Mouse (Mus musculus) lung, postnatal 0 days (tissue): ENCODE results near the gene Jmjd8. TPM values are rescaled to one million over a fixed set of nuclear protein-coding genes. Genes with fewer than 3 reads are reported as not detected.
A peak's percentile ranks its signal among the peaks of the same experiment; 100 is the strongest.
"Not testable (repeated sequence)": the region's sequence is repeated elsewhere in the genome, so short reads cannot be mapped to it uniquely, and the experiment has no call there.

Source experiments
- ATAC-seq: fragments of 200-750 bp; cut with Nextera tagmentation; 2 replicates; pipeline ENCODE4 v1.8.0; 2017; ENCODE audit warnings: moderate library complexity
- DNase-seq: peaks from one replicate; pipeline ENCODE4 v3.0.0-alpha.2; 2016; ENCODE audit warnings: low spot score
- H3K27ac ChIP-seq: fragments of 300-500 bp; sonication (generic); 2 replicates; pipeline ENCODE4 v1.5.1; 2014; ENCODE audit warnings: antibody characterized with exemption, mild to moderate bottlenecking, low read length, mixed read lengths
- H3K27me3 ChIP-seq: fragments of 300-500 bp; sonication (generic); replicated peaks from 2 replicates; pipeline ENCODE4 v1.6.1; 2014; ENCODE audit warnings: low read length, mixed read lengths; ENCODE audit not compliant: insufficient read depth
- H3K36me3 ChIP-seq: fragments of 300-500 bp; sonication (generic); 2 replicates; pipeline ENCODE4 v1.6.1; 2014; ENCODE audit warnings: low read length, mixed read lengths; ENCODE audit not compliant: insufficient read depth
- H3K4me1 ChIP-seq: fragments of 300-500 bp; sonication (generic); 2 replicates; pipeline ENCODE4 v1.6.1; 2014; ENCODE audit warnings: antibody characterized with exemption, low read depth, low read length, mixed read lengths; ENCODE audit not compliant: insufficient read depth
- H3K4me2 ChIP-seq: fragments of 300-500 bp; sonication (generic); replicated peaks from 2 replicates; pipeline ENCODE4 v1.6.1; 2014; ENCODE audit warnings: low read depth, mild to moderate bottlenecking, low read length, moderate library complexity, mixed read lengths
- H3K4me3 ChIP-seq: fragments of 300-500 bp; sonication (generic); 2 replicates; pipeline ENCODE4 v1.5.1; 2014; ENCODE audit warnings: low read depth, low read length
- H3K9ac ChIP-seq: fragments of 300-500 bp; sonication (generic); replicated peaks from 2 replicates; pipeline ENCODE4 v1.6.1; 2014; ENCODE audit warnings: low read depth, mild to moderate bottlenecking
- H3K9me3 ChIP-seq: fragments of 300-500 bp; sonication (generic); 2 replicates; pipeline ENCODE4 v1.6.1; 2016; ENCODE audit warnings: low read length, mixed read lengths
- CTCF ChIP-seq: IDR thresholded peaks from 2 replicates; pipeline ENCODE4 v1.5.1; 2016; ENCODE audit warnings: antibody characterized with exemption, mild to moderate bottlenecking
- EP300 ChIP-seq: IDR thresholded peaks from 2 replicates; pipeline ENCODE4 v1.6.1; 2016; ENCODE audit warnings: antibody characterized with exemption, mild to moderate bottlenecking, control low read depth
- WGBS: fragments of 180-500 bp; shearing (Covaris S2); extraction: QIAGEN DNeasy Blood & Tissue Kit; methylation state at CpG from one replicate; pipeline ENCODE4 v1.1.7; 2014; 5-methylcytosine and 5-hydroxymethylcytosine counted together
- polyA plus RNA-seq: library from polyadenylated mRNA; unstranded; fragments of >200 nt; fragmentation: Nextera tagmentation; extraction: Ambion mirVana; gene quantifications from 2 replicates; pipeline ENCODE4 v1.2.1, GENCODE M21; 2015

Gene Jmjd8
- polyA plus RNA-seq, 1 experiment from 2014 or later: 28.0 TPM

GRCm38 (mm10) chr17:25795609-25796092 is 33.0 kb upstream of the Jmjd8 start, which contains the start of gene AC134908.4:
TSS of gene AC134908.4 (minus strand) at chr17:25795659.
- Histone ChIP-seq H3K4me3 (peak within 1 kb of the TSS; percentile 75), H3K9ac (peak within 1 kb of the TSS; percentile 48), H3K27ac (no peak within 1 kb of the TSS), H3K4me1 (peaks cover 9% of the 10 kb centered on the region; the same call in 1 of the 2 replicates), H3K4me2 (peak within 1 kb of the TSS; percentile 87), H3K9me3 (no peaks in the 10 kb centered on the region), H3K36me3 (no peaks in the 10 kb centered on the region), H3K27me3 (no peaks in the 10 kb centered on the region)
- no peak for TF ChIP-seq EP300
- TF ChIP-seq CTCF: no peak
- WGBS: 24% methylated on average over 6 of the region's 6 CpGs
- ATAC-seq (no peak), DNase-seq (peak; percentile 32)

DNA sequence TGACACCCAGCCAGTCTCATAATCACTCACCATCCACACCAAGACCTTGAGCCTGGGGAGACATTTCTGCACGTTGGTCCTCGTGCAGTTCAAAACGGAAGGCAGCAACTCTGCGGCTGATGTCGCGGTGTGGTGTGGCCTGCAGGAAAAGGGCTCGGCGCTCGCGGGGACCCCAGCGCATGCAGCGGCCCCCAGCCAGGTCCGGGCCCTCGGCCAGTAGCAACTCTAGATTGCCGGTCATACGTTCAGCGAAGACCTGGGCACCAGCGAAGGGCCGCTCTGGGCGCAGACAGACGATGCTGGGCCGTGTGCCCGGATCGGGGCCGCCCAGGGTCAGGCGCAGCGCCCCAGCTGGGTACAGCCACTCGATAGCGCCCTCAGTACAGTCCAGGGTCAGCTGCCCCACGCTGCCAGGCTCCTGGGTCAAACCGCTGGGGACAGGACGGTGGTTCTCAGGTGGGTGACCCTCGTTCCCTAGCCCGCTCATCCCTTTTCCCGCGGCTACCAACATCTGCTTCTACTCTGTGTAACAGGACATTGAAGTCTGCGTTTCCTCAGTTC is 32.4 kb upstream of the Jmjd8 start:
- 3% methylated on average over 37 of the region's 37 CpGs for WGBS
- Histone ChIP-seq H3K4me1 (peaks cover 9% of the 10 kb centered on the region; the same call in 1 of the 2 replicates), H3K4me2 (peak overlapping the region; percentile 87), H3K27ac (no peak overlapping the region), H3K9ac (peak overlapping the region; percentile 48), H3K4me3 (peak overlapping the region; percentile 75), H3K27me3 (no peaks in the 10 kb centered on the region), H3K9me3 (no peaks in the 10 kb centered on the region), H3K36me3 (no peaks in the 10 kb centered on the region)
- TF ChIP-seq CTCF (no peak), EP300 (no peak)
- DNase-seq (no peak), ATAC-seq (0 out of 2 replicates have a peak, but pooled peaks have one; percentile 0)

GRCm38 (mm10) chr17:25796951-25797369 is 31.7 kb upstream of the Jmjd8 start, which contains the start of gene Metrn:
TSS of gene Metrn (minus strand) at chr17:25797136.
- peaks cover 9% of the 10 kb centered on the region; the same call in 1 of the 2 replicates for H3K4me1 ChIP-seq
- no peaks in the 10 kb centered on the region for H3K27me3 ChIP-seq
- TF ChIP-seq EP300 (no peak), CTCF (no peak)
- H3K4me2 ChIP-seq: peak within 1 kb of the TSS; percentile 87
- peak within 1 kb of the TSS; percentile 75 for H3K4me3 ChIP-seq
- H3K36me3 ChIP-seq: no peaks in the 10 kb centered on the region
- H3K9ac ChIP-seq: peak within 1 kb of the TSS; percentile 48
- DNase-seq: peak; percentile 89
- H3K9me3 ChIP-seq: no peaks in the 10 kb centered on the region
- under 1% methylated on average over 25 of the region's 35 CpGs for WGBS
- H3K27ac ChIP-seq: no peak within 1 kb of the TSS
- ATAC-seq: peak; percentile 76

DNA sequence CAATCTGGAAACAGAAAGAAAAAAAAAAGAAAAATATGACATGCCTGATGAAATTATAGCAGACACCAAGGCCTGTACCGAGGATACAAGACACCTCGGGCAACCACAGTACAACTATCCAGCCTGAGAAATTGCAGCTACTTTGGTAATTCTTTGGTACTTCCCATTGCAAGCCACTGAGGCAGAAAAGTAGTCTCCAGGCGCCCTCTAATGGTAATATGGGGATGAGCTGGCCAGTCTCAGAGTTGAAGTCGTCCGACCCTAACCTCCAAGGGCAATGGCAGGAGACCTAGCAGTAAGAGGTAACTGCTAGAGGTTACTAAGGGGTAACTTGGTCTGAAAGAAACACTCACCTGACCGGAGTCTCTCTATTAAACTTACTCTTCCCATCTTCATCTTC is 27.6 kb upstream of the Jmjd8 start:
- TF ChIP-seq EP300 (no peak), CTCF (peak; percentile 91)
- ATAC-seq (peak; percentile 63), DNase-seq (peak; percentile 79)
- WGBS: 8% methylated on average over 6 of the region's 6 CpGs
- Histone ChIP-seq H3K9me3 (no peaks in the 10 kb centered on the region), H3K36me3 (no peaks in the 10 kb centered on the region), H3K4me2 (no peak overlapping the region), H3K9ac (no peak overlapping the region), H3K4me3 (no peak overlapping the region), H3K27me3 (no peaks in the 10 kb centered on the region), H3K4me1 (peaks cover 3% of the 10 kb centered on the region; the same call in 1 of the 2 replicates), H3K27ac (no peak overlapping the region)

- Histone ChIP-seq H3K4me3 (no peak overlapping the region), H3K9ac (no peak overlapping the region), H3K27ac (no peak overlapping the region), H3K4me2 (no peak overlapping the region), H3K9me3 (no peaks in the 10 kb centered on the region), H3K27me3 (no peaks in the 10 kb centered on the region), H3K36me3 (no peaks in the 10 kb centered on the region), H3K4me1 (no peaks in the 10 kb centered on the region)
- WGBS: 7% methylated on average over 10 of the region's 10 CpGs
- ATAC-seq (no peak; the same call in 1 of the 2 replicates), DNase-seq (no peak)
- TF ChIP-seq EP300 (no peak), CTCF (no peak)
These were observed 25.7 kb upstream of the Jmjd8 start for GRCm38 (mm10) chr17:25802825-25803517.

- Histone ChIP-seq H3K9me3 (no peaks in the 10 kb centered on the region), H3K4me1 (0 out of 2 replicates have a peak, but pooled peaks cover 3% of the 10 kb centered on the region), H3K4me2 (no peak overlapping the region), H3K27ac (no peak overlapping the region), H3K4me3 (no peak overlapping the region), H3K36me3 (no peaks in the 10 kb centered on the region), H3K27me3 (peaks cover 24% of the 10 kb centered on the region), H3K9ac (no peak overlapping the region)
- WGBS: 76% methylated on average over 4 of the region's 4 CpGs
- ATAC-seq: no peak
- TF ChIP-seq CTCF (no peak), EP300 (no peak)
- no peak for DNase-seq
These were observed 22.2 kb upstream of the Jmjd8 start for GRCm38 (mm10) chr17:25806507-25806906.

- H3K4me2 ChIP-seq, H3K4me3 ChIP-seq, H3K36me3 ChIP-seq, H3K27ac ChIP-seq, H3K9ac ChIP-seq, H3K9me3 ChIP-seq, ATAC-seq, H3K4me1 ChIP-seq, DNase-seq: not testable (repeated sequence)
- WGBS: 33% methylated on average over 2 of the region's 2 CpGs
- peaks cover 24% of the 10 kb centered on the region for H3K27me3 ChIP-seq
These were observed 21.2 kb upstream of the Jmjd8 start for GRCm38 (mm10) chr17:25807452-25807851.
